Mouse (Mus musculus): Measurements from ENCODE around the gene Olfr1134.
"Not testable (repeated sequence)": the region's sequence is repeated elsewhere in the genome, so short reads cannot be mapped to it uniquely, and the experiment has no call there.

Gene Olfr1134

DNA sequence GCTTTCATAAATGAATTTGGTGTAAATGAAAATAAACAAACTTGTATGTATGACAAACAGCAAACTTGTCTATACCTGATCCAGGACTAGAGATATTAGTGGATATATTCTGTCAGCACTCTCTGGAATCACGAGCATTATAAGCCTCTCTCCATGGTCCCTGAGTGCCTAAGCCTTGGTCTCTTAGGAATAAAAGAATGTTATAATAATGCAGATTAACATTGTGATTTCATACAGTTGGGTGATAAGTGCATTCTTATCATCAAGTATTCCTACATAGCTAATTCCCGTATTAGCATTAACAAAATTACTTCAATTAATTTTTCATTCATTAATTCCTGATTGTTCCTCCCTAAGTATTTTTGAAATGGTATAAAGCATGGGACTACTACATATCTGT lies at the start of gene Olfr1134:
Olfr1134 (minus strand) TSS at position 101 of the 400 bp plus-strand sequence.
- DNase-seq: no peak

DNA sequence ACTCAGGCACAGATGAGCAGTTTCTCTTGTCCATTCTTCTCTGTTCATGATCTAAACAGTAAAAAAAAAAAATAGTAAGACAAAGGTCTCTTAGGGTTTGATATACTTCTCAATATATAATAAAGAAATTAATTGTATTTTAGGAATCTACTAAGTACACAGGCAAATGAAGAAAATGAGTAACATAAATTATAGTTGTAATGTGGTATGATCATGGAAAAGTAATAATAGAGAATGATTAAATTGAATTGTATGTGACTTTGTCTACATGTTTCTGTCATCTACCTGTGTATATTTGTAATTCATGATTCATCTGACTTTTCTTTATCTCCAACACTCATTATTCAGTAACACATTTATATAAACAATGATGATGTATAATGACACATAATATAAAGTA lies 35.6 kb upstream of the Olfr1134 start, which contains the start of gene Olfr1136:
Olfr1136 (minus strand) TSS at position 101 of the 400 bp plus-strand sequence.
- no peak for DNase-seq

DNA sequence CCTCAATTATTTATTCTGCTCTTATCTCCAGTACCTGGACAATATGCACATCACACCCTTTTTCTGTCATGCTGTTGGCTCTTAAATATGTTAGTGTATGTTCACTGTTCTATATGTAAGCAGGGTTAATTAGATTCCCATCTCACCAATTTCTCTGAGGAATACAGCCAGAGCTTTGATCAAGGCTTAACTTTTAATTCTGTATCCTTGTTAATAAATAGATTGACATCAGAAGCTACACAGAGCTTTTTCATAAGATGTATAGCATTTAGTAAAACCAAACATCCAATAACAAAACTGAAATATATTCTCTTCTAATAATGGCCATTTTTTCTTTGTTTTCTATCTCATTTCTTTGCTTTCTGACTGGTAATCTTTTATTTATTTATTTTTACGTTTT lies 15.3 kb upstream of the Olfr1134 start, which contains the start of gene Olfr1135:
Olfr1135 (minus strand) TSS at position 101 of the 400 bp plus-strand sequence.
- DNase-seq: no peak

DNA sequence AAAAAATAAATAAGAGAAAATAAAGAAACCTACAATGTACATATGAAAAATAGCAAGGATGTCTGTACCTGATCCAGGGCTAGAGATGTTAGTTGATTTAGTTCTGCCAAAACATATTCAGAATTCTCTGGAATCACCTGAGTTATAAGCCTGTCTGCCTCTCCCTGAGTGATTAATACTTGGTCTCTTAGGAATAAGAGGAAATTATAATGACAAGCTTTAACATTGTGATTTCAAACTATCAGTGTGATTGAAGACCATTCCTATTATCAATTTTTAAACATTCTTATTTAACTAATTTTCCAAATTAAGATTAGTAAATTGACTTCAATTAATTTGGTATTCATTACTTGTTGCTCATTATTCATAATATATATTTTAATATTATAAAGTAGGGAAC lies 11.0 kb downstream of the Olfr1134 start, which contains the start of gene Olfr1133:
Olfr1133 (minus strand) TSS at position 101 of the 400 bp plus-strand sequence.
- no peak for DNase-seq

DNA sequence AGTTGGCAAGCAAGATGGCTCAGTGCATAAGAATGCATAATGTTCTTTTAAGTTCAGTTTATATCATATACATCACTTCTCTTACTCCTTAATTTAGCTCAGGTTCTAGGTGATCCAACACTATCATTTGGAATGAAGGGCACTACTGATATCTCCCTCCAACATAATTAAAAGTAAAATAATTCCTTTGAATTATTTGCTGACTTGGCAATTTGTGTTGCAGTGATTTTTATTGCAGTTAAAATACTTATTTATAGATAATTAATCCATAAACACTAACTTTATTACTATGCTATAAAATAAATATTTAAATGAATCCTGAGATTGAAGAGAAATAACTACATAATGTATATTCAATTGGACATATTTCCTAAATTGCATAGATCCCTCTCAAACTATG lies 15.8 kb downstream of the Olfr1134 start:
- no peak for DNase-seq

DNA sequence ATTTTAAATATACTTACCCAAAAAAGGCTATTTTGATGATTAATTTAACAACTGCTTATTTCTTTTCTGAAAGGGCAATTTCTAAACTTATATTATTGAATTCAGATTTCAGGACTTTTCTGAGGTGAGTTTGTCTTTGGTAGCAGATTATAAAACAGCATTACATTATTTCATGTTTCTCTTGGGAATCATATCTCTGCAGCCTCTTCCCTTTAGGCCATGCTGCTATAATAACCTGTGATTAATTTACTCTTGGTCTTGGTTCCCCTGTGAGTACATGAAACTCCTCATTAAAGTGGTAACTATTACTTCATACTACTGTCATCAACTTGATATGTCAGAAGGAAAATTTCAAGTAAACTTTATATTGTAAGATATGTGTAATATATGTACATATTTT lies 20.8 kb downstream of the Olfr1134 start, which contains the start of gene Olfr1132:
Olfr1132 (minus strand) TSS at position 101 of the 400 bp plus-strand sequence.
- DNase-seq: no peak

DNA sequence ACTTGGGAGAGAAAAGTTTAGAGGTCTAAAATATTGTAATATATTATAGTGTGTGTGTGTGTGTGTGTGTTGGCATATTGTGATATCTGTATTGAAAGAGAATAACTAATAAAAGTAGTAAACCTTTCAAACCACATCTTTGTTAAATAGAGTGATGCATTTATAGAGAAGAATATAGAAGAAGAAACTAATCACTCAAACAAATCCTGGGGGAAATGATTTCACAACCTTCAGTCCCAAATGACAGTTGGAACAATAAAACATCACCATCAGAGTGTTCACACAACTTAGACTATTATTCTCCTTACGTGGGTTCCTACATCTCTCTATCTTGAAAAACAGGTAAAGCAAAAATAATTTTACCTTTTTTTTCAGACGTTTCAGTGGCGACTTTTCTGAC lies 31.5 kb downstream of the Olfr1134 start, which contains the start of gene Olfr1131:
Olfr1131 (plus strand) TSS at position 301 of the 400 bp plus-strand sequence.
- DNase-seq: no peak

DNA sequence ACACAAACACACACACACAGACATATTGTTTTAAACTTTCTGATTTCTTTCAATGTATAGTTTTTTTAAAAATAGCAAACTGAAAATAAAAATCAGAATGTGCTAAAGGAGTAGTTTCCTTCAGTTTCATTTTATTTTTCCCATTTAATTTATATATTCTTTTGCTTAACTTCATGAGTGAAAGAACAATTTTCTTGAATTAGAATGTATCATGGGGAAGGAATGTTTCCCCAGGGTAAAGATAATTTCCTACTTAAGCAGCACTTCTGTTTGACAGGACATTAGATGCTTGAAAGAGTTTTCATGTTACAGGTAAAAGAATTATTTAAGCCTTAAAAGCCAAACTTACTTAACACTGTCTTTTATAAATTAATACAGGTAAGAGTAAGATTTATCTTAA lies 52.3 kb downstream of the Olfr1134 start, which contains the start of gene Olfr1130:
Olfr1130 (plus strand) TSS at position 301 of the 400 bp plus-strand sequence.
- DNase-seq: not testable (repeated sequence)

Data from spleen, adult 18-20 months (tissue).